Mouse (Mus musculus) adrenal gland, adult 2 months (tissue): Measurements from ENCODE around the gene Olfr1447. TPM values are rescaled to one million over a fixed set of nuclear protein-coding genes. Genes with fewer than 3 reads are reported as not detected.

Source experiments
- DNase-seq: peaks from one replicate; pipeline ENCODE4 v3.0.0; 2021
- long read RNA-seq: library from polyadenylated mRNA; stranded (forward); transcript quantifications from one replicate; pipeline ENCODE4 v2.0.0, GENCODE M21; 2021
- polyA plus RNA-seq: library from polyadenylated mRNA; depleted of rRNA; stranded (reverse); fragments of >200 nt; gene quantifications from 2 replicates; pipeline ENCODE4 v1.2.3, GENCODE M21; 2012; rRNA removed
- total RNA-seq, 2 experiments: library from RNA; stranded (reverse); gene quantifications; 2 replicates each; pipeline ENCODE4 v1.2.3; 2021

Gene Olfr1447
- total RNA-seq = not detected
- polyA plus RNA-seq = not detected in 2 replicates
- long read RNA-seq = 0 reads

DNA sequence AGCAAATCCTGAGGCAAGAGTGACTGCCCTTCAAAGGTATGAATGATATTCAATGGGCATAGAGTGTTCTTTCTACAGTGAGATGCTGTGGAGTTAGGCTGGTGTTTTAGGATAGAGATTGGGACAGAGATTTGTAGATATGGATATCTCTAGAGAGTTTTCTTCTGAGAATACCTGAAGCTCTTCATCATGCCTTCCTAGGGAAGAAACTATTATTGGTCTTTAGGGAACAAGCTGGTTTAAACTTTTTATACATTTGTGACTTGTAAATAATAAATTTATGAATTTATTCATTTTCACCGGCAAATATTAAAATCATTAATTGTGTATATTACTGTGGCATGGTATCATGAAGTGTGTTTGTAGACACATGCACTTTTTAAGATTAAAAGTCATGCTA is at the start of gene Olfr1447:
Gene Olfr1447, minus strand, starts transcription at position 101 of the 400 bp plus-strand sequence.
- no peak for DNase-seq

GRCm38 (mm10) chr19:12949958-12950357 is 46.4 kb upstream of the Olfr1447 start, which contains the start of gene Olfr1450:
Gene Olfr1450 (plus strand): TSS chr19:12950258.
- DNase-seq = no peak

- no peak for DNase-seq
Observed at GRCm38 (mm10) chr19:12930540-12930939, 27.0 kb upstream of the Olfr1447 start, which contains the start of gene Olfr1449. Gene Olfr1449 (plus strand): TSS chr19:12930840.

- DNase-seq = no peak
Observed at GRCm38 (mm10) chr19:12924319-12924718, 20.8 kb upstream of the Olfr1447 start, which contains the start of gene Olfr1448. Gene Olfr1448 (minus strand): TSS chr19:12924419.

- DNase-seq = no peak
Observed at GRCm38 (mm10) chr19:12893424-12893823, 10.1 kb downstream of the Olfr1447 start, which contains the start of gene Olfr1446. Gene Olfr1446 (minus strand): TSS chr19:12893524.

GRCm38 (mm10) chr19:12883555-12883954 is 20.0 kb downstream of the Olfr1447 start, which contains the start of gene Olfr1445:
Gene Olfr1445 (plus strand): TSS chr19:12883855.
- DNase-seq = no peak

GRCm38 (mm10) chr19:12856983-12857382 is 46.6 kb downstream of the Olfr1447 start, which contains the start of gene Olfr1444:
Gene Olfr1444 (plus strand): TSS chr19:12857283.
- DNase-seq = no peak

Other genes with a start within 250 kb of the Olfr1447 start
- not detected for gene Olfr1442, start 233.3 kb downstream of the Olfr1447 start, total RNA-seq
- not detected in 2 replicates for gene Olfr1442, start 233.3 kb downstream of the Olfr1447 start, polyA plus RNA-seq
- not detected for gene Olfr1443, start 225.6 kb downstream of the Olfr1447 start, total RNA-seq
- gene Olfr1443, start 225.6 kb downstream of the Olfr1447 start, polyA plus RNA-seq = not detected in 2 replicates
- gene Keg1, start 208.0 kb downstream of the Olfr1447 start, total RNA-seq = under 1 TPM; 0.23 to 0.45 TPM
- gene Keg1, start 208.0 kb downstream of the Olfr1447 start, polyA plus RNA-seq = not detected in 2 replicates
- gene Cntf, start 138.1 kb downstream of the Olfr1447 start, total RNA-seq = 1 to 10 TPM; 2.4 to 2.6 TPM
- not detected in 2 replicates for gene Cntf, start 138.1 kb downstream of the Olfr1447 start, polyA plus RNA-seq
- 10 to 100 TPM; 75.0 to 81.0 TPM for gene Zfp91, start 107.6 kb downstream of the Olfr1447 start, total RNA-seq
- gene Zfp91, start 107.6 kb downstream of the Olfr1447 start, polyA plus RNA-seq = 11.5 and 13.2 TPM in 2 replicates
- gene Lpxn, start 107.5 kb downstream of the Olfr1447 start, total RNA-seq = 1 to 10 TPM; 2.2 to 2.6 TPM
- 1.3 and 1.9 TPM in 2 replicates for gene Lpxn, start 107.5 kb downstream of the Olfr1447 start, polyA plus RNA-seq
- gene Gm5244, start 57.1 kb downstream of the Olfr1447 start, total RNA-seq = not detected
- not detected in 2 replicates for gene Gm5244, start 57.1 kb downstream of the Olfr1447 start, polyA plus RNA-seq
- gene Olfr1444, start 46.5 kb downstream of the Olfr1447 start, total RNA-seq = not detected
- not detected in 2 replicates for gene Olfr1444, start 46.5 kb downstream of the Olfr1447 start, polyA plus RNA-seq
- not detected for gene Olfr1445, start 19.9 kb downstream of the Olfr1447 start, total RNA-seq
- not detected in 2 replicates for gene Olfr1445, start 19.9 kb downstream of the Olfr1447 start, polyA plus RNA-seq
- gene Olfr1446, start 10.2 kb downstream of the Olfr1447 start, total RNA-seq = not detected
- not detected in 2 replicates for gene Olfr1446, start 10.2 kb downstream of the Olfr1447 start, polyA plus RNA-seq
- gene Olfr1448, start 20.7 kb upstream of the Olfr1447 start, total RNA-seq = not detected
- not detected in 2 replicates for gene Olfr1448, start 20.7 kb upstream of the Olfr1447 start, polyA plus RNA-seq
- not detected for gene Olfr1449, start 27.1 kb upstream of the Olfr1447 start, total RNA-seq
- gene Olfr1449, start 27.1 kb upstream of the Olfr1447 start, polyA plus RNA-seq = not detected in 2 replicates
- gene Olfr1450, start 46.5 kb upstream of the Olfr1447 start, total RNA-seq = not detected
- not detected in 2 replicates for gene Olfr1450, start 46.5 kb upstream of the Olfr1447 start, polyA plus RNA-seq
- gene Olfr1451, start 91.3 kb upstream of the Olfr1447 start, total RNA-seq = not detected
- not detected in 2 replicates for gene Olfr1451, start 91.3 kb upstream of the Olfr1447 start, polyA plus RNA-seq
- gene Olfr1453, start 124.6 kb upstream of the Olfr1447 start, total RNA-seq = not detected
- not detected in 2 replicates for gene Olfr1453, start 124.6 kb upstream of the Olfr1447 start, polyA plus RNA-seq
- gene Olfr1454, start 156.9 kb upstream of the Olfr1447 start, total RNA-seq = not detected
- not detected in 2 replicates for gene Olfr1454, start 156.9 kb upstream of the Olfr1447 start, polyA plus RNA-seq
- gene Olfr1457, start 194.1 kb upstream of the Olfr1447 start, total RNA-seq = not detected
- gene Olfr1457, start 194.1 kb upstream of the Olfr1447 start, polyA plus RNA-seq = not detected in 2 replicates
- not detected for gene Olfr1458, start 203.0 kb upstream of the Olfr1447 start, total RNA-seq
- gene Olfr1458, start 203.0 kb upstream of the Olfr1447 start, polyA plus RNA-seq = not detected in 2 replicates
- under 1 TPM; 0.03 to 0.06 TPM for gene Olfr1459, start 245.8 kb upstream of the Olfr1447 start, total RNA-seq
- not detected in 2 replicates for gene Olfr1459, start 245.8 kb upstream of the Olfr1447 start, polyA plus RNA-seq